Mouse (Mus musculus): ENCODE results near the gene Trim30c.

- TF ChIP-seq POLR2A (IDR thresholded peaks at IDR 0.05; ENCODE audit: control insufficient read depth, low read depth, low read length) (no peak), CTCF (IDR thresholded peaks at IDR 0.05; ENCODE audit: control insufficient read depth, insufficient read depth, insufficient replicate concordance, low read depth, low read length) (no peak)
These were observed 47.1 kb downstream of the Trim30c start for GRCm38 (mm10) chr7:104353600-104353967.
